Mouse (Mus musculus) heart, postnatal 36 days (tissue): ENCODE measurements at regions not wholly inside any gene's neighbourhood (a gene's known extent, or its start where the extent isn't known, plus 50 kb on each side); places are given as distances from the start of the nearest gene placed in this dataset.
A peak's percentile ranks its signal among the peaks of the same experiment; 100 is the strongest.

Experiments
- DNase-seq, 2 experiments: peaks; one replicate each; pipeline ENCODE4 v3.0.0; 2021 to 2022
- intact Hi-C: fragments of 180-260 bp; cut with DNase I; formaldehyde crosslinking; loops from one replicate; pipeline ENCODE4 v1.15.1; 2025

GRCm38 (mm10) chr4:127647189-127647588 lies 289.2 kb upstream of the Gjb5 start:
- DNase-seq = no peak
- intact Hi-C loops = no loop called here

GRCm38 (mm10) chr4:127640251-127641085 lies 282.5 kb upstream of the Gjb5 start:
- intact Hi-C loops = no loop called here
- no peak for DNase-seq

- intact Hi-C loops = no loop called here
- DNase-seq = no peak
Observed at GRCm38 (mm10) chr4:127639765-127640164, 281.8 kb upstream of the Gjb5 start.

GRCm38 (mm10) chr4:127636934-127637333 lies 279.0 kb upstream of the Gjb5 start:
- intact Hi-C loops = no loop called here
- no peak for DNase-seq

- intact Hi-C loops = no loop called here
- no peak for DNase-seq
Observed at GRCm38 (mm10) chr4:127635262-127635661, 277.3 kb upstream of the Gjb5 start.

- peak in 1 of 2 experiments; percentile 4 for DNase-seq
- intact Hi-C loops = no loop called here
Observed at GRCm38 (mm10) chr4:127619870-127620269, 261.9 kb upstream of the Gjb5 start.

- peak; percentile 8 to 30 for DNase-seq
- intact Hi-C loops = loop anchor here (1.0 kb wide), 1 partner anchor 244 kb away; no protein-coding TSS in a partner anchor
Observed at GRCm38 (mm10) chr4:127612761-127613160, 254.8 kb upstream of the Gjb5 start.

GRCm38 (mm10) chr4:127600919-127601318 lies 242.9 kb upstream of the Gjb5 start:
- intact Hi-C loops = no loop called here
- no peak for DNase-seq

GRCm38 (mm10) chr4:127598610-127599009 lies 240.6 kb upstream of the Gjb5 start:
- DNase-seq = no peak
- intact Hi-C loops = no loop called here

GRCm38 (mm10) chr4:127594081-127594480 lies 236.1 kb upstream of the Gjb5 start:
- DNase-seq = no peak
- intact Hi-C loops = no loop called here

- intact Hi-C loops = no loop called here
- no peak for DNase-seq
Observed at GRCm38 (mm10) chr4:127591540-127591939, 233.6 kb upstream of the Gjb5 start.

GRCm38 (mm10) chr4:127586822-127587221 lies 228.8 kb upstream of the Gjb5 start:
- intact Hi-C loops = no loop called here
- DNase-seq = no peak

- intact Hi-C loops = no loop called here
Observed at GRCm38 (mm10) chr4:127576521-127576920, 218.5 kb upstream of the Gjb5 start.

GRCm38 (mm10) chr4:127562602-127563001 lies 204.6 kb upstream of the Gjb5 start:
- intact Hi-C loops = no loop called here
- DNase-seq = no peak

More at GRCm38 (mm10) chr4:127576521-127576920, 218.5 kb upstream of the Gjb5 start:
- no peak for DNase-seq

GRCm38 (mm10) chr4:127558572-127558971 lies 200.6 kb upstream of the Gjb5 start:
- intact Hi-C loops = no loop called here
- no peak for DNase-seq

GRCm38 (mm10) chr4:127552456-127553225 lies 194.7 kb upstream of the Gjb5 start:
- intact Hi-C loops = no loop called here

GRCm38 (mm10) chr4:127549581-127549980 lies 191.6 kb upstream of the Gjb5 start:
- DNase-seq = peak in 1 of 2 experiments; percentile 0
- intact Hi-C loops = no loop called here

More at GRCm38 (mm10) chr4:127552456-127553225, 194.7 kb upstream of the Gjb5 start:
- no peak for DNase-seq

GRCm38 (mm10) chr4:127549018-127549417 lies 191.0 kb upstream of the Gjb5 start:
- intact Hi-C loops = no loop called here
- no peak for DNase-seq

GRCm38 (mm10) chr4:127545106-127545505 lies 187.1 kb upstream of the Gjb5 start:
- intact Hi-C loops = no loop called here
- DNase-seq = no peak

- intact Hi-C loops = no loop called here
- DNase-seq = no peak
Observed at GRCm38 (mm10) chr4:127543276-127543675, 185.3 kb upstream of the Gjb5 start.

- intact Hi-C loops = no loop called here
- DNase-seq = no peak
Observed at GRCm38 (mm10) chr4:127542771-127543170, 184.8 kb upstream of the Gjb5 start.

- no peak for DNase-seq
- intact Hi-C loops = no loop called here
Observed at GRCm38 (mm10) chr4:127536952-127537351, 179.0 kb upstream of the Gjb5 start.
